ENCODE assay signal across 12 mouse cellular contexts in the genomic region with DNA sequence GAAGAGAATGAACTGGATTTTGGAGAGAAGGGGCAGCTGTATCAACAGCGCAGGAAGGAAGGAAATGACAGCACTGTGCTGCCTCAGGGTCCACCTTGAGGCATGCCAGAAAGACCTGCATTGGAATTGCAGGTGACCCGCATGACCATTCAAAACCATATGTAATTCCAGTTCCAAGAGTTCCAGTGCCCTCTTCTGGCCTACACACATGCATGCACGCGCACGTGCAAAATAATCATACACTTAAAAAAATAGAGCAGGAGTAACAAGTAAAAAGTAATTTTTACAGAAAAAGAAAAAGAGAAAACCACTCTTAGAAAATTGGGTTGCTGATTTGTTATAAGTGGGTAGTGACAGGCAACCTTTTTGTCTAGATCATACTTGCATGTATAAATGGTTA. TPM values are rescaled to one million over a fixed set of nuclear protein-coding genes. Genes with fewer than 3 reads are reported as not detected.
DNase-seq lines count a peak whose midpoint lies in the region; ATAC-seq lines count a peak whose summit lies in the region.
"Had no signal": no experiment of that assay in that cellular context is flagged by ENCODE, and none has a peak within 500 bp of the region (broad histone marks: within the 10 kb centered on the region; RNA-seq: fewer than 3 reads in every experiment).

No protein-coding gene starts in this region.

- intact Hi-C loops in heart, postnatal 10 days (cut with DNase I) = no loop called here
- intact Hi-C loops in heart, postnatal 14 days (cut with DNase I) = no loop called here

- H3K4me2 ChIP-seq in forebrain, embryonic 13.5 days = no peak overlapping the region
- H3K4me2 ChIP-seq: hindbrain, embryonic 14.5 days; liver, embryonic 15.5 days; neural tube, embryonic 15.5 days had no signal

- H3K4me1 ChIP-seq in forebrain, embryonic 13.5 days = no peaks in the 10 kb centered on the region

- H3K9me3 ChIP-seq in forebrain, embryonic 13.5 days (replicated peaks) = no peaks in the 10 kb centered on the region
- H3K9me3 ChIP-seq: liver, embryonic 15.5 days; neural tube, embryonic 15.5 days had no signal

- no peak for ATAC-seq in erythroid progenitor cell, adult 5-6 weeks (replicated peaks; ENCODE audit: low FRiP score, poor library complexity, severe bottlenecking)
- ATAC-seq in forebrain, embryonic 13.5 days = no peak

- H3K36me3 ChIP-seq in forebrain, embryonic 13.5 days (ENCODE audit: poor library complexity, severe bottlenecking) = peaks cover 69% of the 10 kb centered on the region

- no peak overlapping the region for H3K27ac ChIP-seq in forebrain, embryonic 13.5 days
- H3K27ac ChIP-seq: hindbrain, embryonic 14.5 days; liver, embryonic 15.5 days; neural tube, embryonic 15.5 days had no signal

- no peak overlapping the region for H3K9ac ChIP-seq in forebrain, embryonic 13.5 days
- H3K9ac ChIP-seq: hindbrain, embryonic 14.5 days; liver, embryonic 15.5 days; neural tube, embryonic 15.5 days had no signal

- DNase-seq in heart, postnatal 10 days = peak; percentile 10 to 14
- DNase-seq in heart, postnatal 14 days = no peak
- DNase-seq in B cell, adult 2 months = peak; percentile 25 to 33
- DNase-seq in T-cell, adult 2 months (ENCODE audit: low spot score) = peak; percentile 8
- peak; percentile 12 for DNase-seq in lung, postnatal 25 days (ENCODE audit: low spot score)
- DNase-seq in layer of hippocampus, adult 9-10 months (ENCODE audit: low spot score) = no peak

- no peak overlapping the region for H3K4me3 ChIP-seq in forebrain, embryonic 13.5 days
- H3K4me3 ChIP-seq: erythroblast, embryonic 14.5 days; liver, embryonic 15.5 days; neural tube, embryonic 15.5 days had no signal

- 92% methylated on average over 5 of the region's 5 CpGs for WGBS in forebrain, embryonic 13.5 days

- H3K27me3 ChIP-seq in forebrain, embryonic 13.5 days = no peaks in the 10 kb centered on the region
- H3K27me3 ChIP-seq: liver, embryonic 15.5 days; neural tube, embryonic 15.5 days had no signal

RNA-seq across cellular contexts. Expression of a gene that starts 7.4 kb away (rescaled TPM):
- 10 to 100 TPM; 21.6 to 22.1 TPM for total RNA-seq in heart, postnatal 10 days (2021)
- total RNA-seq in heart, postnatal 14 days (2021) = 10 to 100 TPM; 21.0 to 21.4 TPM
- total RNA-seq in erythroid progenitor cell, adult 5-6 weeks (2015; ENCODE audit: low replicate concordance) = 52.8 and 58.0 TPM in 2 replicates
- total RNA-seq in erythroid progenitor cell, adult 5-6 weeks (2017; ENCODE audit: low replicate concordance) = 44.9 and 55.7 TPM in 2 replicates
- polyA plus RNA-seq in forebrain, embryonic 13.5 days (2015; fragmentation: Nextera tagmentation; extraction: Ambion mirVana) = 85.5 and 88.9 TPM in 2 replicates

RNA-seq across cellular contexts. Expression of a gene that starts 33.1 kb away (rescaled TPM):
- 1 to 10 TPM; 3.4 to 3.7 TPM for total RNA-seq in heart, postnatal 10 days (2021)
- total RNA-seq in heart, postnatal 14 days (2021) = 1 to 10 TPM; 2.9 to 3.0 TPM
- 0.36 TPM in 1 of 2 replicates, not detected in the other for total RNA-seq in erythroid progenitor cell, adult 5-6 weeks (2015; ENCODE audit: low replicate concordance)
- 1.4 and 4.1 TPM in 2 replicates for total RNA-seq in erythroid progenitor cell, adult 5-6 weeks (2017; ENCODE audit: low replicate concordance)
- polyA plus RNA-seq in forebrain, embryonic 13.5 days (2015; fragmentation: Nextera tagmentation; extraction: Ambion mirVana) = 15.5 TPM in 2 replicates

RNA-seq across cellular contexts. Expression of a gene that starts 33.5 kb away (rescaled TPM):
- total RNA-seq in heart, postnatal 10 days (2021) = 10 to 100 TPM; 35.3 to 39.5 TPM
- 10 to 100 TPM; 36.5 to 42.6 TPM for total RNA-seq in heart, postnatal 14 days (2021)
- total RNA-seq in erythroid progenitor cell, adult 5-6 weeks (2015; ENCODE audit: low replicate concordance) = 3.4 and 6.8 TPM in 2 replicates
- total RNA-seq in erythroid progenitor cell, adult 5-6 weeks (2017; ENCODE audit: low replicate concordance) = 13.3 and 16.2 TPM in 2 replicates
- 18.7 and 20.1 TPM in 2 replicates for polyA plus RNA-seq in forebrain, embryonic 13.5 days (2015; fragmentation: Nextera tagmentation; extraction: Ambion mirVana)

RNA-seq across cellular contexts. Expression of a gene that starts 35.0 kb away (rescaled TPM):
- total RNA-seq in heart, postnatal 10 days (2021) = 10 to 100 TPM; 29.8 to 30.1 TPM
- total RNA-seq in heart, postnatal 14 days (2021) = 10 to 100 TPM; 27.0 to 29.8 TPM
- 2.5 TPM in 1 of 2 replicates, not detected in the other for total RNA-seq in erythroid progenitor cell, adult 5-6 weeks (2015; ENCODE audit: low replicate concordance)
- total RNA-seq in erythroid progenitor cell, adult 5-6 weeks (2017; ENCODE audit: low replicate concordance) = 8.5 TPM in 1 of 2 replicates, not detected in the other
- polyA plus RNA-seq in forebrain, embryonic 13.5 days (2015; fragmentation: Nextera tagmentation; extraction: Ambion mirVana) = 39.1 and 45.2 TPM in 2 replicates

RNA-seq across cellular contexts. Expression of a gene that starts 43.2 kb away (rescaled TPM):
- not detected for total RNA-seq in heart, postnatal 10 days (2021)
- total RNA-seq in heart, postnatal 14 days (2021) = not detected
- total RNA-seq in erythroid progenitor cell, adult 5-6 weeks (2015; ENCODE audit: low replicate concordance) = not detected in 2 replicates
- 0.13 TPM in 1 of 2 replicates, not detected in the other for total RNA-seq in erythroid progenitor cell, adult 5-6 weeks (2017; ENCODE audit: low replicate concordance)
- polyA plus RNA-seq in forebrain, embryonic 13.5 days (2015; fragmentation: Nextera tagmentation; extraction: Ambion mirVana) = 1.6 and 1.8 TPM in 2 replicates
- polyA plus RNA-seq: erythroblast, embryonic 14.5 days had no signal

Comparison
In these comparisons a context has a peak if more than half of its experiments do, and no peak if none do; other contexts are left out.
1. DNase-seq: peak in heart, postnatal 10 days (2 of 2), B cell, adult 2 months (2 of 2), T-cell, adult 2 months (single experiment) and lung, postnatal 25 days (single experiment); none in heart, postnatal 14 days (0 of 2) and layer of hippocampus, adult 9-10 months (single experiment).